Mouse (Mus musculus) midbrain, embryonic 13.5 days (tissue): Measurements from ENCODE around the gene Samd13. TPM values are rescaled to one million over a fixed set of nuclear protein-coding genes. Genes with fewer than 3 reads are reported as not detected.

Experiments used
- ATAC-seq: fragments of 200-750 bp; cut with Nextera tagmentation; 2 replicates; pipeline ENCODE4 v1.8.0; 2017; ENCODE audit warnings: mild to moderate bottlenecking, moderate TSS enrichment, moderate library complexity
- H3K27ac ChIP-seq: fragments of 300-500 bp; sonication (generic); 2 replicates; pipeline ENCODE4 v1.5.1; 2015; ENCODE audit warnings: inconsistent platforms, mild to moderate bottlenecking, moderate library complexity
- H3K27me3 ChIP-seq: fragments of 300-500 bp; sonication (generic); 2 replicates; pipeline ENCODE4 v1.6.1; 2015; ENCODE audit warnings: mild to moderate bottlenecking, inconsistent platforms
- H3K36me3 ChIP-seq: fragments of 300-500 bp; sonication (generic); 2 replicates; pipeline ENCODE4 v1.6.1; 2015; ENCODE audit warnings: mild to moderate bottlenecking, inconsistent platforms
- H3K4me1 ChIP-seq: fragments of 300-500 bp; sonication (generic); replicated peaks from 2 replicates; pipeline ENCODE4 v1.6.1; 2015; ENCODE audit warnings: inconsistent platforms
- H3K4me2 ChIP-seq: fragments of 300-500 bp; sonication (generic); replicated peaks from 2 replicates; pipeline ENCODE4 v1.6.1; 2015; ENCODE audit warnings: moderate library complexity, mild to moderate bottlenecking, inconsistent platforms
- H3K4me3 ChIP-seq: fragments of 300-500 bp; sonication (generic); replicated peaks from 2 replicates; pipeline ENCODE4 v1.5.1; 2015; ENCODE audit warnings: mild to moderate bottlenecking, inconsistent platforms
- H3K9ac ChIP-seq: fragments of 300-500 bp; sonication (generic); replicated peaks from 2 replicates; pipeline ENCODE4 v1.6.1; 2015; ENCODE audit warnings: mild to moderate bottlenecking, inconsistent platforms
- H3K9me3 ChIP-seq: fragments of 300-500 bp; sonication (generic); 2 replicates; pipeline ENCODE4 v1.6.1; 2016; ENCODE audit warnings: mild to moderate bottlenecking, inconsistent platforms
- WGBS: fragments of 180-500 bp; shearing (Covaris S2); methylation state at CpG from one replicate; pipeline ENCODE4 v1.1.7; 2015; 5-methylcytosine and 5-hydroxymethylcytosine counted together
- polyA plus RNA-seq: library from polyadenylated mRNA; unstranded; fragments of >200 nt; fragmentation: Nextera tagmentation; extraction: Ambion mirVana; gene quantifications from 2 replicates; pipeline ENCODE4 v1.2.1, GENCODE M21; 2015

Samd13 gene
- 0.52 and 0.63 TPM in 2 replicates for polyA plus RNA-seq

DNA sequence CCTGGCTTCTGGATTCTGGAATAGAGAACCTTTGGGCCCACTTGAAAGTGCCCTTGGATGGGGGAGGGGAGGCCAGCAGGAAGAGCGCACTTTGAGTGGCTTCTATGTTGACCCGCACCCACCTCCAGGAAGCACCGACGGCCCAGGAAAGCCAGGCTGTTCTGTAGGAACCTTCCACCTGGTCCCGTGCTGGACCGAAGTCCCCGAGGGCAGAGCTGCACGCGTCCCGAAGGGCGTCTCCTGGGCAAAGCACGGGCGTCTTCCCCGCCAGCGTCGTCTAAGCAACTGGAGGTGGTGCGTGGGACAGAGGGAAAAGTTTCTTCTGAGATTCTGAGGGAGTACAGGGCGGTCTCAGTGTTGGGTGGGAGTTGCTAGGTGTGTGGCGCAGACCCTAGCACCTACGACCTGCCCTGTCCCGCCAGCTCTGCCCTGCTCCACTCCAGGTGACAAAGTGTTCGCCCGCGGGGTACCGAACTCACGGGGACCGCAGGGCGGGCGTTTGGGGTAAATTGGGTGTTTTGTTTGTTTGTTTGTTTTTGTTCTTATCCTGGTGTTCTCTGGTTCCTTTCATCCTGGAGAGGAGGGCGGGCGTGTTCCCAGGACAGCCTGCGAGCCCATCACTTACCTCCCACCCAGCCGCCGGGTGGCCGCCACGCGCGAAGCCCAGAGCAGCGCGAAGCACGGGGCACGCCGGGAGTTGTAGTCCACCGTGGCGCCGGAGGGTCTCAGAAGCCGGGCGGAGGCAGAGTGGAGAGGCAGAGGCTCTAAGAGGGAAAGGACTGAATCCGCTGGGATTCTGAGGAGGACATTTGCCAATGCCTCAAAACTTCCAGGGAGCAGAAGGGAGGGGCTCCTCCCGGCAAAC lies at the start of gene Samd13:
Gene Samd13, minus strand, starts transcription at position 782 of the 865 bp plus-strand sequence.
- peak; percentile 97 for ATAC-seq
- WGBS: 6% methylated on average over 50 of the region's 50 CpGs
- no peak within 1 kb of the TSS for H3K27ac ChIP-seq

GRCm38 (mm10) chr3:146731499-146731898 lies 46.1 kb upstream of the Samd13 start:
- WGBS: 96% methylated on average over 11 of the region's 11 CpGs
- no peak overlapping the region for H3K4me2 ChIP-seq
- no peak for ATAC-seq
- no peaks in the 10 kb centered on the region for H3K27me3 ChIP-seq
- H3K27ac ChIP-seq: no peak overlapping the region
- H3K4me1 ChIP-seq: no peaks in the 10 kb centered on the region
- no peaks in the 10 kb centered on the region for H3K9me3 ChIP-seq
- H3K4me3 ChIP-seq: no peak overlapping the region
- H3K36me3 ChIP-seq: peaks cover 70% of the 10 kb centered on the region
- no peak overlapping the region for H3K9ac ChIP-seq

More for the DNA sequence above, at the start of gene Samd13:
- H3K9me3 ChIP-seq: no peaks in the 10 kb centered on the region
- H3K36me3 ChIP-seq: no peaks in the 10 kb centered on the region
- peaks cover 32% of the 10 kb centered on the region for H3K27me3 ChIP-seq
- H3K4me3 ChIP-seq: peak within 1 kb of the TSS; percentile 54
- H3K4me1 ChIP-seq: peaks cover 22% of the 10 kb centered on the region
- peak within 1 kb of the TSS; percentile 83 for H3K4me2 ChIP-seq
- H3K9ac ChIP-seq: peak within 1 kb of the TSS; percentile 60

GRCm38 (mm10) chr3:146723037-146723436 lies 37.6 kb upstream of the Samd13 start:
- Histone ChIP-seq H3K27me3 (no peaks in the 10 kb centered on the region), H3K9me3 (no peaks in the 10 kb centered on the region), H3K36me3 (peaks cover 22% of the 10 kb centered on the region), H3K9ac (no peak overlapping the region), H3K4me1 (no peaks in the 10 kb centered on the region), H3K4me3 (no peak overlapping the region), H3K4me2 (no peak overlapping the region), H3K27ac (no peak overlapping the region)
- ATAC-seq: no peak
- 80% methylated on average over 3 of the region's 3 CpGs for WGBS

- H3K27me3 ChIP-seq: no peaks in the 10 kb centered on the region
- H3K4me2 ChIP-seq: no peak overlapping the region
- no peak overlapping the region for H3K27ac ChIP-seq
- H3K4me1 ChIP-seq: no peaks in the 10 kb centered on the region
- ATAC-seq: no peak
- WGBS: 82% methylated on average over 4 of the region's 4 CpGs
- no peaks in the 10 kb centered on the region for H3K36me3 ChIP-seq
- no peaks in the 10 kb centered on the region for H3K9me3 ChIP-seq
- H3K9ac ChIP-seq: no peak overlapping the region
- H3K4me3 ChIP-seq: no peak overlapping the region
Observed at GRCm38 (mm10) chr3:146719696-146720095, 34.3 kb upstream of the Samd13 start.

DNA sequence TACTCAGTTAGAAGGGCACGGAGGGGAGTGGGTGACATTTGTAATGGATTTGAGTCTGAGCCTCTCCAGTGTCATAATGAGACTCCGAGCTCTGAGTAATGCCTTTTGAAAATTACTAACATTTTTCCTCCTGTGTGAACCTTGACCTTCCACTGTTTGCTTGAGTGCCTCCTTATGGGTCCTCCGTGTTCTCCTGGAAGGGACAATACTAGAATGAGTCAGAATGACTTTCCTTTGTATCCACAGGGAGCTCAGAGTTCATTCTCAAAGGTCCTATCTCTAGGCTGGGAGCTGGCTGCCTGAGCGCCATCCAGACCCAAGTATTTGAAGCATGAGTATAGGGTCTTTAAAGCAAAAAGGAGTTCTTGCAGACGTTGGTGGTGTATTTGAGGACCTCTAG lies 32.9 kb upstream of the Samd13 start:
- Histone ChIP-seq H3K4me2 (no peak overlapping the region), H3K4me1 (no peaks in the 10 kb centered on the region), H3K9ac (no peak overlapping the region), H3K36me3 (no peaks in the 10 kb centered on the region), H3K9me3 (no peaks in the 10 kb centered on the region), H3K27me3 (no peaks in the 10 kb centered on the region), H3K4me3 (no peak overlapping the region), H3K27ac (no peak overlapping the region)
- WGBS: 67% methylated on average over 5 of the region's 5 CpGs
- no peak for ATAC-seq

DNA sequence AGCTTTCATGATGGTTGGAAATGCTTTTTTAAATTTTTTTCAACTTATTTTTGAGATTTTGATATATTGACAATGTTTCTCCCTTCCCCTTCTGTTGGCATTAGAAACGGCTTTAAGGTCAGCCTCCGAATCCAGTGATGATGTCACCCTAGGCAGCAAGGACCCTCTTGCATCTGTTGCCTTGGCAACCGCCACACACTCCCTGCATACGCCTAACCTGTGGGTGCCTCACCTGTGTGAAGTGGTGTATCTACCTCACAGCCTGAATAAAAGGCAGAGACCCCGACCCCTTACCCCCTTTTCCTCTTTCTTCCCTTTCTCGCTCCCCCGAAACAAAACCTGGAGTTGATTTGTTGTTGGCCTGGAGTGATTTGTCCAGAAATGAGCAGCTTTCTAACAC lies 26.9 kb upstream of the Samd13 start:
- Histone ChIP-seq H3K9ac (no peak overlapping the region), H3K36me3 (no peaks in the 10 kb centered on the region), H3K27ac (no peak overlapping the region), H3K4me1 (no peaks in the 10 kb centered on the region), H3K4me2 (no peak overlapping the region), H3K9me3 (no peaks in the 10 kb centered on the region), H3K4me3 (no peak overlapping the region), H3K27me3 (no peaks in the 10 kb centered on the region)
- 0 out of 2 replicates have a peak, but pooled peaks have one; percentile 45 for ATAC-seq
- WGBS: 78% methylated on average over 7 of the region's 7 CpGs

- peak; percentile 48; the same call in 1 of the 2 replicates for ATAC-seq
- H3K9ac ChIP-seq: no peak overlapping the region
- H3K36me3 ChIP-seq: no peaks in the 10 kb centered on the region
- H3K4me3 ChIP-seq: no peak overlapping the region
- H3K27me3 ChIP-seq: no peaks in the 10 kb centered on the region
- no peaks in the 10 kb centered on the region for H3K9me3 ChIP-seq
- no peak overlapping the region for H3K4me2 ChIP-seq
- 68% methylated on average over 6 of the region's 6 CpGs for WGBS
- H3K27ac ChIP-seq: no peak overlapping the region
- H3K4me1 ChIP-seq: no peaks in the 10 kb centered on the region
Observed at GRCm38 (mm10) chr3:146711559-146711958, 26.2 kb upstream of the Samd13 start.

DNA sequence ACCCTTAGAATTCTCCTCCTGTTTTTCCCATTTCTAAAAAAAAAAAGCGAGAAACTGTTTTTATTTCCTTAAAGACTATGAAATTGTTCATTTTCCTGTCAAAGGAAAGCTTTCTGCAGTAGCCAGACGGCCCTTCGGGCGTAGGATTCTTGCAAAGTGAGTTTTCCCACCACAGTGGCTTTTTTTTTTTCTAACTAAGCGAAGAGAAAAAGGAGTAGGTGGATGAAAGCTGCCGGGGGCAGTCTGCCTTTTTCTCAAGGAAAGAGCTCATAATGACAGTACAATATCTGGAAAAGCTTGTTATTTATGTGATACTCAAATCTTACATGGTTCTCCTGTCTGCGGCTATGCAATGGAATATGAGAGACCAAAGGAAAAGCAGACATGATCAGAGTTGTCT lies 25.7 kb upstream of the Samd13 start:
- no peaks in the 10 kb centered on the region for H3K27me3 ChIP-seq
- H3K4me2 ChIP-seq: no peak overlapping the region
- H3K36me3 ChIP-seq: no peaks in the 10 kb centered on the region
- H3K4me1 ChIP-seq: no peaks in the 10 kb centered on the region
- no peak overlapping the region for H3K4me3 ChIP-seq
- H3K9me3 ChIP-seq: no peaks in the 10 kb centered on the region
- no peak for ATAC-seq
- no peak overlapping the region for H3K27ac ChIP-seq
- H3K9ac ChIP-seq: no peak overlapping the region
- WGBS: 81% methylated on average over 7 of the region's 7 CpGs

GRCm38 (mm10) chr3:146709086-146709485 lies 23.7 kb upstream of the Samd13 start:
- Histone ChIP-seq H3K36me3 (no peaks in the 10 kb centered on the region), H3K27ac (no peak overlapping the region), H3K27me3 (no peaks in the 10 kb centered on the region), H3K9me3 (no peaks in the 10 kb centered on the region), H3K4me1 (no peaks in the 10 kb centered on the region), H3K4me2 (no peak overlapping the region), H3K9ac (no peak overlapping the region), H3K4me3 (no peak overlapping the region)
- 63% methylated on average over 1 of the region's 1 CpGs for WGBS
- no peak for ATAC-seq

- no peaks in the 10 kb centered on the region for H3K27me3 ChIP-seq
- H3K9ac ChIP-seq: no peak overlapping the region
- no peaks in the 10 kb centered on the region for H3K9me3 ChIP-seq
- no peaks in the 10 kb centered on the region for H3K36me3 ChIP-seq
- H3K27ac ChIP-seq: no peak overlapping the region
- no peak overlapping the region for H3K4me3 ChIP-seq
- H3K4me1 ChIP-seq: no peaks in the 10 kb centered on the region
- no peak for ATAC-seq
- WGBS: 72% methylated on average over 3 of the region's 3 CpGs
- no peak overlapping the region for H3K4me2 ChIP-seq
Observed at GRCm38 (mm10) chr3:146708381-146708780, 23.0 kb upstream of the Samd13 start.

GRCm38 (mm10) chr3:146704099-146704498 lies 18.7 kb upstream of the Samd13 start:
- no peak for ATAC-seq
- no peak overlapping the region for H3K9ac ChIP-seq
- H3K4me1 ChIP-seq: no peaks in the 10 kb centered on the region
- H3K9me3 ChIP-seq: no peaks in the 10 kb centered on the region
- no peak overlapping the region for H3K4me3 ChIP-seq
- no peaks in the 10 kb centered on the region for H3K36me3 ChIP-seq
- H3K27ac ChIP-seq: no peak overlapping the region
- whole genome bisulfite sequencing: 92% methylated on average over 4 of the region's 4 CpGs
- no peak overlapping the region for H3K4me2 ChIP-seq
- H3K27me3 ChIP-seq: no peaks in the 10 kb centered on the region

DNA sequence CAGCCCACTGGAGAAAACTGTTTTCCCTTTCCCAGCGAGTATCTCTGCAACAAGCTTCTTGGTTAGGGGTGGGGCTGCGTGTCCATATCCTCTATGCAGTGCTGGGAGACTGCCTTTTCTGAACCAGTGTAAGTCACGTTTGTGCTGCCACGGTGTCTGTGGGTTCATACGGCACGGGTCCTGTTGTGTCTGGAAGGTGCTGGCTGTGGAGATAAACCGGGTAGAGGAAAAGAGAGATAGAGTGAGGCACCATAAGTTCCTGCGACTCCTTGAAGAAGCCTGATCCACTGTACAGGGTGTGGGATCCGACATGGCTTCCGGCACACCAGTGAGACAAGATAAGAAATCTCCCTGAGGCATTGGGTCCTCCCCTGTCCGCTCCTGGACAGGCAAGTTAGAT lies 14.7 kb upstream of the Samd13 start:
- Histone ChIP-seq H3K4me3 (no peak overlapping the region), H3K27me3 (no peaks in the 10 kb centered on the region), H3K36me3 (no peaks in the 10 kb centered on the region), H3K4me1 (no peaks in the 10 kb centered on the region), H3K4me2 (no peak overlapping the region), H3K9me3 (no peaks in the 10 kb centered on the region), H3K27ac (no peak overlapping the region), H3K9ac (no peak overlapping the region)
- WGBS: 84% methylated on average over 11 of the region's 11 CpGs
- ATAC-seq: no peak
